Mouse (Mus musculus) myocyte (in vitro differentiated cells): ENCODE data around the gene Frrs1l.

Source experiments
- E2F4 ChIP-seq: IDR thresholded peaks from one replicate; pipeline ENCODE4 v1.6.1; 2011; ENCODE audit warnings: mild to moderate bottlenecking, control low read depth, moderate library complexity; ENCODE audit not compliant: insufficient read depth
- MAX ChIP-seq: IDR thresholded peaks from one replicate; pipeline ENCODE4 v1.6.1; 2011; ENCODE audit warnings: low read depth, mild to moderate bottlenecking, control low read depth
- MYOD1 ChIP-seq, 3 experiments: IDR thresholded peaks; one replicate each; pipeline ENCODE4 v1.6.1; 2011; ENCODE audit warnings: control low read depth in 2 of 3, low read depth in 2 of 3, mild to moderate bottlenecking in 2 of 3, moderate library complexity in 1 of 3; ENCODE audit not compliant: insufficient read length in 2 of 3, control insufficient read depth in 1 of 3
- POLR2A ChIP-seq: IDR thresholded peaks from one replicate; pipeline ENCODE4 v1.6.1; 2011; ENCODE audit warnings: low read depth, mild to moderate bottlenecking, control low read depth, moderate library complexity; ENCODE audit not compliant: insufficient read length
- POLR2AphosphoS2 ChIP-seq: IDR thresholded peaks from one replicate; pipeline ENCODE4 v1.6.1; 2011; ENCODE audit warnings: low read depth, control low read depth; ENCODE audit not compliant: insufficient read length
- SRF ChIP-seq: IDR thresholded peaks from one replicate; pipeline ENCODE4 v1.6.1; 2011; ENCODE audit warnings: low read depth; ENCODE audit not compliant: control insufficient read depth, insufficient read length

- TF ChIP-seq E2F4 (no peak), MAX (no peak), POLR2A (no peak), POLR2AphosphoS2 (no peak), MYOD1 (IDR thresholded peaks at IDR 0.05; ENCODE audit: control insufficient read depth in 1 of 3, insufficient read length in 2 of 3, low read depth in 2 of 3) (no peak), SRF (no peak)
These were observed 20.2 kb upstream of the Frrs1l start for GRCm38 (mm10) chr4:57010425-57010824.
